Mouse (Mus musculus): ENCODE results near the gene Bckdhb. TPM values are rescaled to one million over a fixed set of nuclear protein-coding genes. Genes with fewer than 3 reads are reported as not detected.
A peak's percentile ranks its signal among the peaks of the same experiment; 100 is the strongest.
"Not testable (repeated sequence)": the region's sequence is repeated elsewhere in the genome, so short reads cannot be mapped to it uniquely, and the experiment has no call there.

Bckdhb gene
- polyA plus RNA-seq, 1 experiment from 2014 or later, result 32.0 TPM

- H3K27ac ChIP-seq (ENCODE audit: low read length), result no peak overlapping the region
- H3K27me3 ChIP-seq (ENCODE audit: control insufficient read depth, insufficient read depth, low read depth, low read length), result no peaks in the 10 kb centered on the region
- no peaks in the 10 kb centered on the region for H3K4me1 ChIP-seq (ENCODE audit: control insufficient read depth, insufficient read depth, low read length)
- WGBS, result 85% methylated on average over 7 of the region's 7 CpGs
- no peaks in the 10 kb centered on the region for H3K9me3 ChIP-seq (replicated peaks; ENCODE audit: control insufficient read depth, low read length, poor library complexity, severe bottlenecking)
- H3K9ac ChIP-seq (ENCODE audit: low read depth, low read length), result no peak overlapping the region
- no peak overlapping the region for H3K4me3 ChIP-seq (ENCODE audit: low read depth, low read length)
- no peak for ATAC-seq
- no peaks in the 10 kb centered on the region for H3K36me3 ChIP-seq (ENCODE audit: control insufficient read depth, insufficient read depth, low read length)
- no peak overlapping the region for H3K4me2 ChIP-seq (ENCODE audit: low read length)
Observed at GRCm38 (mm10) chr9:83981234-83981633, 56.3 kb downstream of the Bckdhb start.

GRCm38 (mm10) chr9:84008961-84009360 lies 84.0 kb downstream of the Bckdhb start:
- Histone ChIP-seq H3K9me3 (replicated peaks; ENCODE audit: control insufficient read depth, low read length, poor library complexity, severe bottlenecking) (no peaks in the 10 kb centered on the region), H3K4me3 (ENCODE audit: low read depth, low read length) (no peak overlapping the region), H3K36me3 (ENCODE audit: control insufficient read depth, insufficient read depth, low read length) (peaks cover 4% of the 10 kb centered on the region; the same call in 1 of the 2 replicates), H3K4me2 (ENCODE audit: low read length) (no peak overlapping the region), H3K9ac (ENCODE audit: low read depth, low read length) (no peak overlapping the region), H3K27ac (ENCODE audit: low read length) (no peak overlapping the region), H3K4me1 (ENCODE audit: control insufficient read depth, insufficient read depth, low read length) (no peaks in the 10 kb centered on the region), H3K27me3 (ENCODE audit: control insufficient read depth, insufficient read depth, low read depth, low read length) (no peaks in the 10 kb centered on the region)
- WGBS, result 86% methylated on average over 2 of the region's 2 CpGs
- ATAC-seq, result no peak

- no peak overlapping the region for H3K9ac ChIP-seq (ENCODE audit: low read depth, low read length)
- no peaks in the 10 kb centered on the region for H3K9me3 ChIP-seq (replicated peaks; ENCODE audit: control insufficient read depth, low read length, poor library complexity, severe bottlenecking)
- ATAC-seq, result no peak
- no peak overlapping the region for H3K4me3 ChIP-seq (ENCODE audit: low read depth, low read length)
- no peaks in the 10 kb centered on the region for H3K4me1 ChIP-seq (ENCODE audit: control insufficient read depth, insufficient read depth, low read length)
- H3K27me3 ChIP-seq (ENCODE audit: control insufficient read depth, insufficient read depth, low read depth, low read length), result no peaks in the 10 kb centered on the region
- no peaks in the 10 kb centered on the region for H3K36me3 ChIP-seq (ENCODE audit: control insufficient read depth, insufficient read depth, low read length)
- no peak overlapping the region for H3K27ac ChIP-seq (ENCODE audit: low read length)
- no peak overlapping the region for H3K4me2 ChIP-seq (ENCODE audit: low read length)
Observed at GRCm38 (mm10) chr9:84011146-84011545, 86.2 kb downstream of the Bckdhb start.

- not testable (repeated sequence) for H3K9ac ChIP-seq (ENCODE audit: low read depth, low read length); H3K27me3 ChIP-seq (ENCODE audit: control insufficient read depth, insufficient read depth, low read depth, low read length); H3K36me3 ChIP-seq (ENCODE audit: control insufficient read depth, insufficient read depth, low read length); ATAC-seq; H3K9me3 ChIP-seq (replicated peaks; ENCODE audit: control insufficient read depth, low read length, poor library complexity, severe bottlenecking); H3K27ac ChIP-seq (ENCODE audit: low read length); H3K4me3 ChIP-seq (ENCODE audit: low read depth, low read length); H3K4me2 ChIP-seq (ENCODE audit: low read length); H3K4me1 ChIP-seq (ENCODE audit: control insufficient read depth, insufficient read depth, low read length)
- WGBS, result 97% methylated on average over 8 of the region's 8 CpGs
Observed at GRCm38 (mm10) chr9:84018141-84018540, 93.2 kb downstream of the Bckdhb start.

DNA sequence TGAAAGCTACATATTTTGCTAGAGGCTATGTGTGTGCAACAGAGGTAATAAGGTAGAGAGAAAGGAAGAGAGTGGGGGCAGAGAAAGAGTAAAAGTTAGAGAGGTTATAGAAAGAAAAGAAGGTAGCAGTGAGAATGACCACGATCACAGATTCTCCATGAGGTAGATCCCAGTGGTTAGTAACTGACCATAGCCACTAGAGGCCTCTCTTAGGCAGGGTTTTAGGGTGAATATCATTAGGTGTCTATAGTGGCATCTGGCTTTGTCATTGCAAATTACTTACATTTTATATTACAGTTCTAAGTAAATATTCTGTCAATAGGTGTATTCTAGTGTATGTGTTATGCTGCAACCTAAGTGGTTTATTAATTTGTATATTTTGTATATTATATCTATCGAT lies 94.7 kb downstream of the Bckdhb start:
- Histone ChIP-seq H3K27me3 (ENCODE audit: control insufficient read depth, insufficient read depth, low read depth, low read length) (no peaks in the 10 kb centered on the region), H3K36me3 (ENCODE audit: control insufficient read depth, insufficient read depth, low read length) (no peaks in the 10 kb centered on the region), H3K9me3 (replicated peaks; ENCODE audit: control insufficient read depth, low read length, poor library complexity, severe bottlenecking) (no peaks in the 10 kb centered on the region), H3K4me2 (ENCODE audit: low read length) (no peak overlapping the region), H3K4me3 (ENCODE audit: low read depth, low read length) (no peak overlapping the region), H3K9ac (ENCODE audit: low read depth, low read length) (no peak overlapping the region), H3K27ac (ENCODE audit: low read length) (no peak overlapping the region), H3K4me1 (ENCODE audit: control insufficient read depth, insufficient read depth, low read length) (no peaks in the 10 kb centered on the region)
- peak; percentile 75; the same call in 1 of the 2 replicates for ATAC-seq
- WGBS, result 63% methylated on average over 2 of the region's 2 CpGs

GRCm38 (mm10) chr9:84021189-84021588 lies 96.2 kb downstream of the Bckdhb start:
- H3K4me2 ChIP-seq (ENCODE audit: low read length), result no peak overlapping the region
- no peaks in the 10 kb centered on the region for H3K27me3 ChIP-seq (ENCODE audit: control insufficient read depth, insufficient read depth, low read depth, low read length)
- no peaks in the 10 kb centered on the region for H3K9me3 ChIP-seq (replicated peaks; ENCODE audit: control insufficient read depth, low read length, poor library complexity, severe bottlenecking)
- H3K36me3 ChIP-seq (ENCODE audit: control insufficient read depth, insufficient read depth, low read length), result no peaks in the 10 kb centered on the region
- WGBS, result 85% methylated on average over 6 of the region's 6 CpGs
- no peaks in the 10 kb centered on the region for H3K4me1 ChIP-seq (ENCODE audit: control insufficient read depth, insufficient read depth, low read length)
- no peak overlapping the region for H3K27ac ChIP-seq (ENCODE audit: low read length)
- H3K4me3 ChIP-seq (ENCODE audit: low read depth, low read length), result no peak overlapping the region
- ATAC-seq, result no peak
- no peak overlapping the region for H3K9ac ChIP-seq (ENCODE audit: low read depth, low read length)

GRCm38 (mm10) chr9:84028120-84028519 lies 103.2 kb downstream of the Bckdhb start:
- no peaks in the 10 kb centered on the region for H3K9me3 ChIP-seq (replicated peaks; ENCODE audit: control insufficient read depth, low read length, poor library complexity, severe bottlenecking)
- no peak overlapping the region for H3K4me2 ChIP-seq (ENCODE audit: low read length)
- no peaks in the 10 kb centered on the region for H3K36me3 ChIP-seq (ENCODE audit: control insufficient read depth, insufficient read depth, low read length)
- H3K27ac ChIP-seq (ENCODE audit: low read length), result no peak overlapping the region
- H3K4me3 ChIP-seq (ENCODE audit: low read depth, low read length), result no peak overlapping the region
- ATAC-seq, result no peak
- H3K4me1 ChIP-seq (ENCODE audit: control insufficient read depth, insufficient read depth, low read length), result peaks cover 8% of the 10 kb centered on the region
- WGBS, result 97% methylated on average over 2 of the region's 2 CpGs
- no peaks in the 10 kb centered on the region for H3K27me3 ChIP-seq (ENCODE audit: control insufficient read depth, insufficient read depth, low read depth, low read length)
- H3K9ac ChIP-seq (ENCODE audit: low read depth, low read length), result no peak overlapping the region

GRCm38 (mm10) chr9:84030691-84031290 lies 105.8 kb downstream of the Bckdhb start:
- Histone ChIP-seq H3K4me2 (ENCODE audit: low read length) (no peak overlapping the region), H3K36me3 (ENCODE audit: control insufficient read depth, insufficient read depth, low read length) (no peaks in the 10 kb centered on the region), H3K27ac (ENCODE audit: low read length) (no peak overlapping the region), H3K4me1 (ENCODE audit: control insufficient read depth, insufficient read depth, low read length) (peaks cover 17% of the 10 kb centered on the region), H3K9me3 (replicated peaks; ENCODE audit: control insufficient read depth, low read length, poor library complexity, severe bottlenecking) (no peaks in the 10 kb centered on the region), H3K27me3 (ENCODE audit: control insufficient read depth, insufficient read depth, low read depth, low read length) (no peaks in the 10 kb centered on the region), H3K4me3 (ENCODE audit: low read depth, low read length) (no peak overlapping the region), H3K9ac (ENCODE audit: low read depth, low read length) (no peak overlapping the region)
- 69% methylated on average over 6 of the region's 6 CpGs for WGBS
- no peak for ATAC-seq

DNA sequence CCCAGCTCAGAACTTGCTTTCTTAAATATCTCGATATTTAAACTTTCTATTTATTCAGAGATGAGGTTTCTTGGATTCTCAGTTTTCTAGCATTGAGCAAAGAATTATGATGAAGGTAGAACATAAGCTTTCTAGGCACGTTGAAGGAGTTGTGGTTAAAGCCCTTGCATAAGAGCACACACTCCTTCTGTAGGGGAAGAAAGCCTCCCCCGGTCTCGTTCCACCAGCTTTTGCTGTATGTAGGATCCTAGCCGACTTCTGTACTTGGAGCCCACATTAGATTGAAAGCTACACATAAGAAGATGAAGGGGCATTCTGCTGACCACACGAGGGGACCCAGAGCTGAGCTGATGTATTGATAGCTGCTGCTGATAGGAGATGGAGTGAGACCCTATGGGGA lies 106.5 kb downstream of the Bckdhb start:
- peaks cover 17% of the 10 kb centered on the region for H3K4me1 ChIP-seq (ENCODE audit: control insufficient read depth, insufficient read depth, low read length)
- H3K4me2 ChIP-seq (ENCODE audit: low read length), result no peak overlapping the region
- H3K9me3 ChIP-seq (replicated peaks; ENCODE audit: control insufficient read depth, low read length, poor library complexity, severe bottlenecking), result no peaks in the 10 kb centered on the region
- ATAC-seq, result no peak
- H3K27ac ChIP-seq (ENCODE audit: low read length), result no peak overlapping the region
- WGBS, result 82% methylated on average over 6 of the region's 6 CpGs
- H3K27me3 ChIP-seq (ENCODE audit: control insufficient read depth, insufficient read depth, low read depth, low read length), result no peaks in the 10 kb centered on the region
- H3K36me3 ChIP-seq (ENCODE audit: control insufficient read depth, insufficient read depth, low read length), result no peaks in the 10 kb centered on the region
- H3K9ac ChIP-seq (ENCODE audit: low read depth, low read length), result no peak overlapping the region
- H3K4me3 ChIP-seq (ENCODE audit: low read depth, low read length), result no peak overlapping the region

Measured in midbrain, embryonic 16.5 days (tissue).